Mouse (Mus musculus) liver, embryonic 16.5 days (tissue): ENCODE results near the gene Limd1. TPM values are rescaled to one million over a fixed set of nuclear protein-coding genes. Genes with fewer than 3 reads are reported as not detected.

Source experiments
- polyA plus RNA-seq: library from polyadenylated mRNA; unstranded; fragments of >200 nt; fragmentation: Nextera tagmentation; extraction: Ambion mirVana; gene quantifications from 2 replicates; pipeline ENCODE4 v1.2.1, GENCODE M21; 2015

Limd1 gene
- polyA plus RNA-seq, 1 experiment from 2014 or later, result 22.5 TPM

Other genes starting within 250 kb of the Limd1 start
- gene Tmem158, start 217.9 kb upstream of the Limd1 start, polyA plus RNA-seq, result 0.71 and 0.75 TPM in 2 replicates
- 524 and 554 TPM in 2 replicates for gene Lars2, start 111.8 kb upstream of the Limd1 start, polyA plus RNA-seq
- 25.7 and 28.0 TPM in 2 replicates for gene Sacm1l, start 51.1 kb downstream of the Limd1 start, polyA plus RNA-seq
- gene Slc6a20b, start 153.9 kb downstream of the Limd1 start, polyA plus RNA-seq, result 0.24 and 0.25 TPM in 2 replicates
- gene Ccr9, start 199.7 kb downstream of the Limd1 start, polyA plus RNA-seq, result 0.17 and 0.26 TPM in 2 replicates
- gene Slc6a20a, start 200.2 kb downstream of the Limd1 start, polyA plus RNA-seq, result 3.4 and 4.0 TPM in 2 replicates
- 16.0 and 19.4 TPM in 2 replicates for gene Lztfl1, start 239.0 kb downstream of the Limd1 start, polyA plus RNA-seq